Mouse (Mus musculus) large intestine, adult 2 months (tissue): ENCODE measurements around the gene Foxs1. TPM values are rescaled to one million over a fixed set of nuclear protein-coding genes. Genes with fewer than 3 reads are reported as not detected.

Experiments
- DNase-seq: peaks from one replicate; pipeline ENCODE4 v3.0.0-alpha.2; 2012; ENCODE audit warnings: low read depth, low spot score
- WGBS: fragments of 180-500 bp; shearing (Covaris S2); methylation state at CpG from one replicate; pipeline ENCODE4 v1.1.7; 2018; 5-methylcytosine and 5-hydroxymethylcytosine counted together
- polyA plus RNA-seq: library from polyadenylated mRNA; depleted of rRNA; stranded (reverse); fragments of >200 nt; gene quantifications from 2 replicates; pipeline ENCODE4 v1.2.3, GENCODE M21; 2012; rRNA removed

Gene Foxs1
- polyA plus RNA-seq, 1 experiment: 1.9 TPM

DNA sequence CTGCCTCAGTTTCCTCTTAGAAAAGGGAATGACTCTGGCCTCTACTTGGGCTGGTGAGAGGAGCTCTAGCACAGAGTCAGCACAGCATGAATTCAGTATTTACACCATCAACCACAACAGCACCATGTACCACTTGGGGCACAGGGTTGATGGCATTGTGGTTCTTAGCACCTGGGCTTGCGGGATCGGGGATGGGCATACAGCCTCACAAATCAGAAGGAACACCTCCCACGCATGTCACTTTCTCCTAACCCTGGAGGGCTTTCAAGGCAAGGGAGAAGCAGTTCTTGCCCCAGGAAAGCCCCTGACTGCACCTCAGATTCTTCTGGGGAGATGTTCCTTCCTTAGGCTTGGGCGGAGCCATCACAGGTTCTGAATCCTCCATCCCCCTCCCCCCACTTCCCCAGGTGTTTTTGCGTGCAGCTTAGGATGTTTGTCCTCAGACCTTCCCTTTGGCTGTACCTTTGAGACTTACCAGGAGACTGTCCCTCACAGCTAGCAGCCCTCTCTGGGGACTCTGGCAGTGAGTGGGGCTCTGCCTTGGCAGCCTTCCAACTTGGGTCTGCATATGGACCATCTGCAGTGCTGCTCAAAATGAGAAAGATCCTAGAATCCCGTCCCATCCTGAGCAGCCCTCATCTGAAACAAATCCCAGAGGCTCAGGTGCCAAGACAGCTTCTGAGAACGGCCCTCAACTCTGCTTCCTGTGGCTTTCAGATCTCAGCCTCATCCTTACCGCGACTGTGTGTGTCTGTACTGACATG is 26.6 kb downstream of the Foxs1 start:
- 60% methylated on average over 9 of the region's 9 CpGs for WGBS
- no peak for DNase-seq

DNA sequence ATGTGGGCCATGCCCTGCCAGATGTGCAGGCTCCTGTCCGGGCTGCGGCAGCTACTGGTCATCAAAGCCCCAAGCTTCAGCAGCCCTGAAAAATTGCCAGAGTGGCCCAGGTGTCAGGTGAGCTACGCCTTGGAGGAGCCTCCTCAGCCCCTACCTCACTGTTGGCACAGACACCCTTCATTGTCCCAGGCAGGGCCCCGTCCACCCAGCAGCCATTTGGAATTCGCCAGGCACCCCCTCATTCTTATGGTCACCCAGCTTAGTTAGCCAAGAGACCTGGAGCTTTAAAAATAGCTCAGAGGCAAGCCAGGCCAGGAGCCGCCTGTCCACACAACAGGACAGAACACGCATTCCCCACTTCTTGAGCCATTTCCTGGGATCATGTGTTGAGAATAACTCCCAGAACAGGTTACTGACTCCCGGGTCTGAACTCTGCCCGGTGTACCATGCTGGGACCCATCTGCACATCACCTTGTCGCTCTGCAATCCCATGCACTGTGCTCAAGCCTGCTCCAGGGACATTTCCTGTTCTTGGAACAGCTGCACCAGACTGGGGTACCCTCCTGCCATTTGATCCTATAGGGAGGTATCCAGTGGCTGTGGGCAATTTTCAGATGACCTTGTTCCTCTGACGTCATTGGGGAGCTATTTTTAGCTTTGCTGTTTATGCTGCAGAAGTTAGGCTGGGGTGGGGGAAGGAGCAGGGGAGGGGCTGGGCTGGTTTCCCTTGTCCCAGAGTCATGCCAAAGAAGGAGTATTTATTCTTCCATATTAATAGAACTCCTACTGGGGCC is 27.8 kb downstream of the Foxs1 start:
- WGBS: 52% methylated on average over 11 of the region's 11 CpGs
- no peak for DNase-seq

DNA sequence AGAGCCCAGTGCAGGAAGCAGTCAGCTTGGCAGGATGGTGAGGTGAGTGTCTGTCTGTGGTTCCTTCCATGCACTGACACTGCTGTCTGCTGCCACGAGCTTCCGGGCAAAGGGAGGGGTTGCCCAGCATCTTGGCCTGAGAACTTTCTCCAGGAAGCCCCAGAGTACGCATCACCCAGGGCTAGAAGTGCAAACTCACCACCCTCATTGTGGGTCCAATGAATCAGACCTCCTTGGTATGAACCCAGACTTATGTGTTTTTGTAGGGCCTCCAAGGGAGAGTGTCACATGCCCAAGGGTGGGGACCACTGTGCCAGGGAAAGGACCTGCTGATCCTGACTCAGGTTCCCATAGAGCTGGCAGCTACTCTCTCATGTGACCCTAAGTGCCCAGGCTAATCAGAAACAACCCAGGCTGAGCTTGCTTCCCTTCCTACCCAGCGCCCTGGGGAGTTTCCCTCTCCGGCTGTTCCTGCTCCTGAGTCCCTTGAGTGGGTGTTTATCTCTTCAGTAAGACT is 28.8 kb downstream of the Foxs1 start:
- no peak for DNase-seq
- 48% methylated on average over 5 of the region's 5 CpGs for WGBS

DNA sequence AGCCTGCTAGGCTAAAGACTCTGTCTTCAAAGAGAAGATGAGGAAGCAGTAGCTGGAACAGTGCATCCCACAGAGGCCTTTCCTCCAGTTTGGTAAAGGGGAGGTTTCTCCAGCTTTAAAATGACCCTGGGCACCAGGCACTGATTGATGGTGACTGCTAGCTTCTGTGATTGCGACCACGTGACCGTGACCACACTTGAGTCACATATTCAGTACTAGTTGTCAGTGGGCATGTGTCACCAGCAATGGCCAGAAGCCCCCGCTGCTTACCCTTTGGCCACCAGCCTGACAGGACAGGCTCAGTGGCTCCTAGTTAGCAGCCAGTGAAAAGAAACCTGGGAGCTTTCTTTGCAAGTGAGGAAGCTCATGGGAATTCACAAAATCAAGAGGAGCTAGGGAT is 29.4 kb downstream of the Foxs1 start:
- no peak for DNase-seq
- 80% methylated on average over 4 of the region's 4 CpGs for WGBS

DNA sequence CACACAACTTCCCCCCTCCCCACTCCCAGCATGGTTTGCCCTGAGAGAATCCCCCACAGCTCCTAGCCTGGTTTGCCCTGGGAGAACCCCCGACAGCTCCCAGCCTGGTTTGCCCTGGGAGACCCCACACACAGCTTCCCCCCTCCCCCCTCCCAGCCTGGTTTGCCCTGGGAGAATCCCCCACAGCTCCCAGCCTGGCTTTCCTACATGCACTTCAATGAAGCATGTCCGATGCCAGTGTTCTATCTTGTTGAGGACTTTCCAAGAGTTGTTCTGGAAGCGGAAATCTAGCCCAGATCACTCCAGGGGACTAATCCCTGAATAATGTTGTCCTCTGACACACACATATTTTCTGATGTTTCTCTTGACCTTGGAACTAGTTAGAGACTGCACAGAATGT is 30.4 kb downstream of the Foxs1 start:
- 63% methylated on average over 3 of the region's 3 CpGs for WGBS
- DNase-seq: no peak

DNA sequence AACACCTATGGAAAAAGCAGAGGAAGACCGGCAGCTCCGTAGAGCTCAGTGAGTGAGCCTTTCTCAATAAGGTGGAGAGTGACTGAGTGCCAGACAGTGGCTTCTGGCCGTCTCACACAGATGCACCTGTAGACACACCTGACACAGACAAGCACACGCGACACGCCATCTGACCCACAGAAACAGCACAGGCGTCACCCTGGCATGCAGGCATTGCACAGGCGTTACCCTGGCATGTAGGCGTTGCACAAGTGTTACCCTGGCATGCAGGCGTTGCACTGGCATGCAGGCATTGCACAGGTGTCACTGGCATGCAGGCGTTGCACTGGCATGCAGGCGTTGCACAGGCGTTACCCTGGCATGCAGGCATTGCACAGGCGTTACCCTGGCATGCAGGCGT is 31.7 kb downstream of the Foxs1 start:
- no peak for DNase-seq
- WGBS: 90% methylated on average over 15 of the region's 15 CpGs

DNA sequence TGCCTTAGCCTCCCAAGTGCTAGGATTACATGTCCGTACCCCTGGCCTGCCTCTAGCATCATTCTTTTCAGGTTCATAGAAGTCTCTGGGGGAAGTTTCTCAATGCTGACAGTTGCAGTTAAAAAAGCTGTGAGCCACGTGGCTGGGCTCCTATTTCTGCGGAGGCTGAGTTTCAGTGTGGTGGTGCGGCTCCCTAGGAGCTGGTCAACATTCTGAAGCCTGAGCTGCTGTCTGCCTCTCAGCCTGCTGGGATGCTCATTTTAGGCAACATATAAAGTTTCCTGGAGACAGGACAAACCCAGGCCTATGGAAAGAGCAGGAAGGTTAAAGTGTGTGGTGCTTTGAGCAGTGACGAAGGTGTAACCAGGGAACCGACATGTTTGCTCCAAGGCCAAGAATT is 34.0 kb downstream of the Foxs1 start:
- WGBS: 80% methylated on average over 6 of the region's 6 CpGs

DNA sequence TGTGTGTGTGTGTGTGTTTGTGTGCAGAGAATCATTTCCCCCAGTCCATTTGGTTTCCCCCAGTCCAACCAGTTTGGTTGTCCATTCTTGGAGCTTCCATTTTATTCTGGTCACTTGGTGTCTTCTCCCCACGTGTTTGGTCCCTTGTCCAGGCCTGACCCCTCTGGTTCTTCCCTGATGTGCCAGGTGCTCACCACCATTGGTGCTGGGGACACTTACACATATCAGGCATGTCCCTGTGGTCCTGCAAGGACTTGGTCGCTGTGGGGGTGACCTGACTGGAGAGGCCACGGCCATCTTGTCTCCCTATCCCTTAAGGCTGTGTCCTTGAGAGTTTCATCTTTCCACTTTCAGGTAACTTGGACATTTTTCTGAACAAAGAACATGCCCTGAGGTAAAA is 36.1 kb downstream of the Foxs1 start:
- DNase-seq: no peak
- 80% methylated on average over 3 of the region's 3 CpGs for WGBS

More for the DNA sequence above, 34.0 kb downstream of the Foxs1 start:
- DNase-seq: no peak

DNA sequence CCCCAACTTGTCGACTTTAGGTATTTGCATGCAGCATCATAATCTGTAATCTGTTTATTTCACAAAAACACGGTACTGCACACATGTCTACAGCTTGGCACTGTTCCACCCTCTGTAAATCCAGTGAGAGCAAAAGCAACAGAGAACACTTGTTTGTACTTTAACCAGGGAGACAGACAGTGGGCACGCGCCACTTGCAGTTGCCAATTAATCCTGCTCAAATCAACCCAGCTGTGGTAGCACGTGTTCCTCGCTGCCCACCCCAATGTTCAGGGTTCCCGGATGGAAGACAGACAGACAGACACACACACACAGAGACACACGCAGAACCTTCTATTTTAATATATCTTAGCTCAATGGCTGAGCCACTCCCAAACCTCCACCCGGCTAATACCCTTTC is 37.2 kb downstream of the Foxs1 start:
- WGBS: 78% methylated on average over 9 of the region's 9 CpGs
- no peak for DNase-seq

DNA sequence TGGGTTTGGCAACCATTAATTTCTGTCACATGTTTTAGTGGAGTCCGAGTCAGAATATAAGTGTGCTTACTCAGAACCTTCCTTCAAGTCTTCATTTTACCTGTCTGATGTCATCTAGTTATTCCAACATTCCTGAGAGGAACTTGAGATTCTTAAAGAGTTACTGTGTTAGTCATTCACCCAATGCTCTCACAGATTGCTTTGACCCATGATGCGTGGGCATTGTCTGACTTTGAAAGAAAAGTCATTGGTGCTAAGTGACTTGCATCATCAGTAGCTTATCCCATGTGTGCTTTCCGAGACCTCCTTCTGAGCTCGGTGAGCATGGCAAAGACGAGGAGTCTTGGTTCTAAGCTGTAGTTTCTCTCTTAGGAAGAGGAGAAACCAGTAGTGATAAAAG is 44.2 kb downstream of the Foxs1 start:
- WGBS: 94% methylated on average over 5 of the region's 5 CpGs
- no peak for DNase-seq

DNA sequence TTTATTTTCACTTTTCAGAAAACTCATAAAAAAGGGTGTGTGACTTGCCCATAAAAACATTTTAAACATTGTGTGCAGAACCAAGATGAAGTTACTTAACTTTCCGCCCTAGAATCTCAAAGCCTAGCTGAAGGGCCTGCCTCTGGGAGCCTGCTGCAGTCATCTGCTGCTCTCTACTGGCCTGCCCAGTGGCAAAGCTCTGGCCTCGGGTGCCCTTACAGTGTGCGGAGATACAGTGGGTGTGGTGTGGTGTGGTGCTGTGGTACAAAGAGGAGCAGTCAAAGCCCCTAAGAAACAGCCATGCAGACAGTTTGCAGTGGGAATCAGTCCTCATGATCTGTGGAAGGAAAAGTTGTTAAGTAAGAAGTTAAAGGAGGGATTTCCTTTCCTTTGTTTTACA is 45.8 kb downstream of the Foxs1 start:
- peak; percentile 37 for DNase-seq
- WGBS: 39% methylated on average over 3 of the region's 3 CpGs

DNA sequence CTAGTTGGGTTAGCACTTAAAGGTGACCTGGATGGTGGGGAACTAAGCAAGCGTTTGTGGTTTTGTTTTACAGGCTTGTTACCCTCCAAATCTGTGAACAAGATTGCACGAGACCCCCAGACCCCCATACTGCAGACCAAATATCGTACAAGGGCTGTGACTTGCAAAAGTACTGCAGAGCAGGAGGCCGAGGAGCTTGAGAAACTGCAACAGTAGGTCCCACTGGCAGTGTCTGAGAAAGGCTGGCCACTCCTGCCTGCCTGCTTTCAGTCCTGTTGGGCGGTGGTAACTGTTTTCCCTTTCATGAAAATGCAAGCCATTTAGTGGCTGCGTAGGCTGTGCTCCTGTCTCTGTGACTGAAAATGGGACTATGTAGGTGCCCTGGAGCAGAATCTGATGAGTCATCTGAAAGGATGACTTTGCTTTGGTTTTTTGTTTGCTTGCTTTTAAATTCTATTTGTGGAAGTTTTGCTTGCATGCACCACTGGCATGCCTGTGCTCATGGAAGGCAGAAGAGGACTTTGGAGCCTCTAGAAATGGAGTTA is 48.8 kb downstream of the Foxs1 start:
- no peak for DNase-seq
- 98% methylated on average over 6 of the region's 6 CpGs for WGBS

Other genes with a start within 250 kb of the Foxs1 start
- 5.8 and 6.4 TPM in 2 replicates for gene Mcts2, start 246.2 kb downstream of the Foxs1 start, polyA plus RNA-seq
- 365 and 412 TPM in 2 replicates for gene Id1, start 197.0 kb downstream of the Foxs1 start, polyA plus RNA-seq
- 1.6 and 2.0 TPM in 2 replicates for gene Cox4i2, start 179.0 kb downstream of the Foxs1 start, polyA plus RNA-seq
- gene Bcl2l1, start 101.5 kb downstream of the Foxs1 start, polyA plus RNA-seq: 42.4 and 43.6 TPM in 2 replicates
- 5.0 and 5.2 TPM in 2 replicates for gene Tpx2, start 85.2 kb downstream of the Foxs1 start, polyA plus RNA-seq
- gene Mylk2, start 21.9 kb downstream of the Foxs1 start, polyA plus RNA-seq: 0.04 and 0.10 TPM in 2 replicates
- gene Dusp15, start 18.5 kb upstream of the Foxs1 start, polyA plus RNA-seq: 0.06 TPM in 1 of 2 replicates, not detected in the other
- gene Ttll9, start 29.3 kb upstream of the Foxs1 start, polyA plus RNA-seq: 0.12 TPM in 1 of 2 replicates, not detected in the other
- gene Pdrg1, start 82.2 kb upstream of the Foxs1 start, polyA plus RNA-seq: 30.5 and 34.0 TPM in 2 replicates
- gene Xkr7, start 98.6 kb upstream of the Foxs1 start, polyA plus RNA-seq: 0.14 TPM in 2 replicates
- gene Ccm2l, start 132.7 kb upstream of the Foxs1 start, polyA plus RNA-seq: 3.5 and 7.5 TPM in 2 replicates
- gene Hck, start 175.3 kb upstream of the Foxs1 start, polyA plus RNA-seq: 18.0 and 24.0 TPM in 2 replicates
- 37.3 and 48.4 TPM in 2 replicates for gene Tm9sf4, start 228.1 kb upstream of the Foxs1 start, polyA plus RNA-seq